Mouse (Mus musculus) testis, adult 2 months (tissue): ENCODE data around the gene Pawr. TPM values are rescaled to one million over a fixed set of nuclear protein-coding genes. Genes with fewer than 3 reads are reported as not detected.

ENCODE experiments used
- H3K27ac ChIP-seq: fragments of 200-500 bp; 2 replicates; pipeline ENCODE4 v1.5.1; 2012; ENCODE audit warnings: low read depth, low read length; ENCODE audit not compliant: control insufficient read depth, insufficient read depth
- H3K27me3 ChIP-seq: fragments of 200-500 bp; 2 replicates; pipeline ENCODE4 v1.6.1; 2012; ENCODE audit warnings: mild to moderate bottlenecking, low read length, moderate library complexity; ENCODE audit not compliant: control insufficient read depth, insufficient read depth
- H3K36me3 ChIP-seq: fragments of 200-500 bp; 2 replicates; pipeline ENCODE4 v1.6.1; 2012; ENCODE audit warnings: mild to moderate bottlenecking, low read length; ENCODE audit not compliant: control insufficient read depth, insufficient read depth
- H3K4me1 ChIP-seq: fragments of 200-500 bp; 2 replicates; pipeline ENCODE4 v1.6.1; 2012; ENCODE audit warnings: low read length; ENCODE audit not compliant: control insufficient read depth, insufficient read depth
- H3K4me3 ChIP-seq: fragments of 200-500 bp; 2 replicates; pipeline ENCODE4 v1.5.1; 2012; ENCODE audit warnings: low read depth, mild to moderate bottlenecking, low read length, moderate library complexity, mixed read lengths; ENCODE audit not compliant: control insufficient read depth
- CTCF ChIP-seq: fragments of 200-500 bp; IDR thresholded peaks from 2 replicates; pipeline ENCODE4 v1.5.1; 2012; ENCODE audit warnings: low read depth, mild to moderate bottlenecking, inconsistent platforms, low read length, moderate library complexity; ENCODE audit not compliant: control insufficient read depth, insufficient read depth, insufficient replicate concordance
- POLR2A ChIP-seq: fragments of 200-500 bp; IDR thresholded peaks from 2 replicates; pipeline ENCODE4 v1.6.1; 2012; ENCODE audit warnings: low read depth, mild to moderate bottlenecking, inconsistent platforms, low read length, moderate library complexity; ENCODE audit not compliant: control insufficient read depth
- polyA plus RNA-seq: library from polyadenylated mRNA; depleted of rRNA; stranded (reverse); fragments of >200 nt; gene quantifications from 2 replicates; pipeline ENCODE4 v1.2.3, GENCODE M21; 2012

Gene Pawr
- polyA plus RNA-seq, 1 experiment = 0.91 TPM

DNA sequence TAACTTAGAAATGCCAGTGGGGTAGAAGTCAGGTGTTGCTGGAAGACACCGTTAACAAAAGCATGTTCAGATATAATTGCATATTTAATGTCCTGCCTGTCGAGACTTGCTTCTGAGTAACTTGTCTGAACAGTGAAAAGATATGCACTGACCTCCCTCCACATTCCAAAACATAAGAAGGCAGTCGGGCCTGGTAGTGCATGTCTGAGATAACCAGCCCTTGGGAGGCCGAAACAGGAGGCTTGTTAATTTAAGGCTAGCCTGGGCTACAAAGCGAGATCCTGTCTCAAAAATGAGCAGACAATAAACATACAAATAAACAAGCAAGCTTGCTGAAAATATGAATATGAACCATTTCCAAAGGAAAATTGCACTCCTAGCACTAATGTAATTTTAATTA lies 46.6 kb downstream of the Pawr start:
- no peak for TF ChIP-seq POLR2A
- no peak overlapping the region for H3K4me3 ChIP-seq

GRCm38 (mm10) chr10:108380715-108381114 lies 48.8 kb downstream of the Pawr start:
- Histone ChIP-seq H3K36me3 (no peaks in the 10 kb centered on the region), H3K27me3 (no peaks in the 10 kb centered on the region), H3K27ac (no peak overlapping the region), H3K4me3 (no peak overlapping the region), H3K4me1 (no peaks in the 10 kb centered on the region)
- TF ChIP-seq POLR2A = no peak
- TF ChIP-seq CTCF = no peak

More for the DNA sequence above, 46.6 kb downstream of the Pawr start:
- Histone ChIP-seq H3K4me1 (no peaks in the 10 kb centered on the region), H3K36me3 (no peaks in the 10 kb centered on the region), H3K27ac (no peak overlapping the region), H3K27me3 (no peaks in the 10 kb centered on the region)

- Histone ChIP-seq H3K27ac (no peak overlapping the region), H3K27me3 (no peaks in the 10 kb centered on the region), H3K4me3 (no peak overlapping the region), H3K36me3 (no peaks in the 10 kb centered on the region), H3K4me1 (no peaks in the 10 kb centered on the region)
- no peak for TF ChIP-seq POLR2A
- no peak for TF ChIP-seq CTCF
Measured at GRCm38 (mm10) chr10:108384153-108384769, 52.3 kb downstream of the Pawr start.

DNA sequence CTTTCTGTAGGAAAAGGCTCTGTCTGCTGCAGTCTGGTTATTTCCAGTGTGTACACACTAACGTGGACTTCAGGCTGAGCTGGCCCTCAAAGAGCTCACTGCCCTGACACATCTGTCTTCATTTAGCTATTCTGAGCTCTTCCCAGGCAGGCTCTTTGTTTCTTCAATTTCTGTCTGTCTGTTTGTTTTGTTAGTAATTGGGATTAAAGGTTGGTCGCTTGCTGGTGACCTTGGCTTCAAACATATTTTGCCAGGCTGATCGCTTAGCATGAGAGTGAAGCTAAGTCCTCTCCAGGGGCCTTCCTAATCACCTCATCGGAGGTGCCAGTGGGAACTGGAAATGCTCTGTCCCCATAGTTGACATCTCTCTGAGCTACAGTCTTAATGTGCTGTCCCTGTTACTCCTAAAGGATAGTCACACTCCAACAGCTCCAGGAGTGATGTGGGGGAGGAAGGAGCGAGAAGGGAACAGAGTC lies 53.6 kb downstream of the Pawr start:
- H3K27ac ChIP-seq = no peak overlapping the region
- H3K4me3 ChIP-seq = no peak overlapping the region
- no peaks in the 10 kb centered on the region for H3K4me1 ChIP-seq
- TF ChIP-seq POLR2A (no peak), CTCF (no peak)
- no peaks in the 10 kb centered on the region for H3K27me3 ChIP-seq
- no peaks in the 10 kb centered on the region for H3K36me3 ChIP-seq

GRCm38 (mm10) chr10:108388410-108388915 lies 56.5 kb downstream of the Pawr start:
- no peaks in the 10 kb centered on the region for H3K27me3 ChIP-seq
- no peaks in the 10 kb centered on the region for H3K4me1 ChIP-seq
- H3K36me3 ChIP-seq = no peaks in the 10 kb centered on the region
- TF ChIP-seq POLR2A (no peak), CTCF (no peak)
- no peak overlapping the region for H3K27ac ChIP-seq
- no peak overlapping the region for H3K4me3 ChIP-seq

DNA sequence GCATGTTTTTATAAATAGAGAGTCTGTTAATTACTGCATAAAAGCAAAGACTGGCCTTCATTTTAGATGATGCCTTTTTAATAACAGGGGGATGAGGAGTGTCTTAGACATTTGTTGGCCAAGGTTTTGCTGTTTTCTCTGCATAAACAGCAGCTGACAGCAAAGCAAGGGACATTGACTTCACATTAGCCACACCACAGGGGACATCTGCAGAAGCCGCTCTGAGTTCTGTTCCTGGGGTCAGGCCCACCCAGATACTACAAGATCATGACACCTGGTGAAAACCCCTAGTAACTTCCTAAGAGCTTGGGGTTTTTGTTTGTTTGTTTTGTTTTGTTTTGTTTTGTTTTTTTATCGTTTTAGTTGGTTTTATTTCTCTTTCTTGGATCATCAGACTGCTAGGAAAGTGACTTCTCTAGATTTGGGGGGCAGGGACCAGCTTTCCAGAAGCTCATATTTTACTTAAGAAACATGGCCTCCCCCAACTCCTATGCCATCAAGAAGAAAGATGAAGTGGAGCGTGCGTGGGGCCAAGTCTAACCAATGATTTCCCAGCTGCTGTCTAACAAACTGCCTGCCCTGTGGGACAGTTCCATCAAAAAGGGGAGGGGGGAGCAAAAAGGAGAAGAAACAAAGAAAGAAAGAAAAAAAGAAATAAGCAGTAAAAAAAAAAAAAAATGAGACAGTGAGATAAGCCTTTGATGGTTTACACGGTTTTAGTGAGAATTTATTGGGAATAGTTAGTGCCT lies 57.4 kb downstream of the Pawr start:
- Histone ChIP-seq H3K4me1 (no peaks in the 10 kb centered on the region), H3K36me3 (no peaks in the 10 kb centered on the region), H3K4me3 (no peak overlapping the region), H3K27ac (no peak overlapping the region), H3K27me3 (no peaks in the 10 kb centered on the region)
- TF ChIP-seq CTCF (no peak), POLR2A (no peak)

GRCm38 (mm10) chr10:108389927-108390287 lies 58.0 kb downstream of the Pawr start:
- Histone ChIP-seq H3K27ac (no peak overlapping the region), H3K4me1 (no peaks in the 10 kb centered on the region), H3K27me3 (no peaks in the 10 kb centered on the region), H3K36me3 (no peaks in the 10 kb centered on the region), H3K4me3 (no peak overlapping the region)
- TF ChIP-seq POLR2A (no peak), CTCF (no peak)
